Mouse (Mus musculus) testis, adult 2 months (tissue): ENCODE data around the gene Gm4553. TPM values are rescaled to one million over a fixed set of nuclear protein-coding genes. Genes with fewer than 3 reads are reported as not detected.
"Not testable (repeated sequence)": the region's sequence is repeated elsewhere in the genome, so short reads cannot be mapped to it uniquely, and the experiment has no call there.

ENCODE experiments used
- H3K27ac ChIP-seq: fragments of 200-500 bp; 2 replicates; pipeline ENCODE4 v1.5.1; 2012; ENCODE audit warnings: low read depth, low read length; ENCODE audit not compliant: control insufficient read depth, insufficient read depth
- H3K27me3 ChIP-seq: fragments of 200-500 bp; 2 replicates; pipeline ENCODE4 v1.6.1; 2012; ENCODE audit warnings: mild to moderate bottlenecking, low read length, moderate library complexity; ENCODE audit not compliant: control insufficient read depth, insufficient read depth
- H3K36me3 ChIP-seq: fragments of 200-500 bp; 2 replicates; pipeline ENCODE4 v1.6.1; 2012; ENCODE audit warnings: mild to moderate bottlenecking, low read length; ENCODE audit not compliant: control insufficient read depth, insufficient read depth
- H3K4me1 ChIP-seq: fragments of 200-500 bp; 2 replicates; pipeline ENCODE4 v1.6.1; 2012; ENCODE audit warnings: low read length; ENCODE audit not compliant: control insufficient read depth, insufficient read depth
- H3K4me3 ChIP-seq: fragments of 200-500 bp; 2 replicates; pipeline ENCODE4 v1.5.1; 2012; ENCODE audit warnings: low read depth, mild to moderate bottlenecking, low read length, moderate library complexity, mixed read lengths; ENCODE audit not compliant: control insufficient read depth
- CTCF ChIP-seq: fragments of 200-500 bp; IDR thresholded peaks from 2 replicates; pipeline ENCODE4 v1.5.1; 2012; ENCODE audit warnings: low read depth, mild to moderate bottlenecking, inconsistent platforms, low read length, moderate library complexity; ENCODE audit not compliant: control insufficient read depth, insufficient read depth, insufficient replicate concordance
- POLR2A ChIP-seq: fragments of 200-500 bp; IDR thresholded peaks from 2 replicates; pipeline ENCODE4 v1.6.1; 2012; ENCODE audit warnings: low read depth, mild to moderate bottlenecking, inconsistent platforms, low read length, moderate library complexity; ENCODE audit not compliant: control insufficient read depth
- polyA plus RNA-seq: library from polyadenylated mRNA; depleted of rRNA; stranded (reverse); fragments of >200 nt; gene quantifications from 2 replicates; pipeline ENCODE4 v1.2.3, GENCODE M21; 2012; rRNA removed

Gene Gm4553
- polyA plus RNA-seq, result not detected in 2 replicates

DNA sequence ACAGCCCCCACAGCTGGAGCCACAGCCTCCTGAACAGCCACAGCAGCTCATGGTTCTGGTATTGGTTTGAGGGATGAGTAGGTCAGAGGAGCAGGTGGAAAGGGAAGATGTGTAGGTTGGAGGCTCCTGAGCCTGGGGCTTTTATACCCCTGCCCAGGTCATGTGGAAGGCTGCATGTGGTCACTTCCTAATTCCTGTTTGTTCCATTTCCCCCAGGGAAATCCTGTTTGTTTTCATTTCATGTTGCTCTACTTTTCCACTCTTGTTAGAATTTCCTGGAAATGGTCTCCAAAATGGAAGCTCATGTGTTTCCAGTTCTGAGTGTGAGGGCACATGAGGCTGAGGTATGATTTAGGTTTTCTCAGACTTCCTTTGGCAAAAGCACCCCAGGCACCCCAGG, at the start of gene Gm4553:
Gm4553 (minus strand) TSS at position 101 of the 400 bp plus-strand sequence.
- not testable (repeated sequence) for H3K36me3 ChIP-seq, H3K4me1 ChIP-seq, H3K27me3 ChIP-seq, H3K4me3 ChIP-seq, H3K27ac ChIP-seq

DNA sequence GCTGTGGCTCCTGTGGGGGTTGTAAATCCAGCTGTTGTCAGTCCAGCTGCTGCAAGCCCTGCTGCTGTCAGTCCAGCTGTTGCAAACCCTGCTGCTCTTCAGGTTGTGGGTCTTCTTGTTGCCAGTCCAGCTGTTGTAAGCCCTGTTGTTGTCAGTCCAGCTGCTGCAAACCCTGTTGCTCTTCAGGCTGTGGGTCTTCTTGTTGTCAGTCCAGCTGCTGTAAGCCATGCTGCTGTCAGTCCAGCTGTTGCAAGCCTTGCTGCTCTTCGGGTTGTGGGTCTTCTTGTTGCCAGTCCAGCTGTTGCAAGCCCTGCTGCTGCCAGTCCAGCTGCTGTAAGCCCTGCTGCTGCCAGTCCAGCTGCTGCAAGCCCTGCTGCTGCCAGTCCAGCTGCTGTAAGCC, 46.6 kb upstream of the Gm4553 start:
- H3K36me3 ChIP-seq, H3K27ac ChIP-seq, H3K4me1 ChIP-seq, H3K4me3 ChIP-seq, H3K27me3 ChIP-seq: not testable (repeated sequence)

DNA sequence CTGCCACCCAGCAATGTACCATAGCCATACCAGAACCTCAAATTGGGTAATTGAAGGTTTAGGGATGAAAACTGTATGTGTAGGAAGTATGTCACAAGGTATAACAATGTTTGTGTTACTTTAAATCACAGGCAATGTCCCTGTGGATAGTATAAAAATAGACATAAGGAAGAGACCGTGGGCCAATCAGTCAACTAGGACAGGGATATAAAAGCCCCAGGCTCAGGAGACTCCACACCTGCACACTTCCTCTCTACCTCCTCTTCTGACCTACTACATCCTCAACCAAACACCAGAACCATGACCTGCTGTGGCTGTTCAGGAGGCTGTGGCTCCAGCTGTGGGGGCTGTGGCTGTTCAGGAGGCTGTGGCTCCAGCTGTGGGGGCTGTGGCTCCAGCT, 46.0 kb upstream of the Gm4553 start, which contains the start of gene Gm7579:
Gm7579 (plus strand) TSS at position 301 of the 400 bp plus-strand sequence.
- Histone ChIP-seq H3K27me3 (no peaks in the 10 kb centered on the region), H3K4me1 (no peaks in the 10 kb centered on the region), H3K27ac (no peak within 1 kb of the TSS), H3K4me3 (no peak within 1 kb of the TSS), H3K36me3 (no peaks in the 10 kb centered on the region)
- TF ChIP-seq CTCF (no peak), POLR2A (no peak)

DNA sequence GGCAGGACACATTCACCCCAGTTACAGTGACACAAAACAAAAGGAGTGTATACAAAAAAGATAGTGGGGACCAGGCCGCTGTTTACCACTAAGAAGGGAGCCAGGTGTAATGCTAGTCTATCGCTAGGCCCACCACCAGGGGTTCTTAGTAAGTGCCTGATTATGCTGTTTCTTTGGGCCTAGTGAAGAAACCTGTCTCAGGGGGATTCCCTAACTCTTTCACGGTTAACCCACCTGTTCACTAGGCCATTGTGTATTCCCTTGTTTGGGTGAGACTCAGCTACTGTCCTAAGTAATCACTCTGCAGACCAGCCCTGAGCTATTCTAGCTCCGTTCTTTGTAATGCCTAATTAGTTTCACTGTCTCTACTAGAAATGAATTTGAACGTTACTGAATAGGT, 41.4 kb upstream of the Gm4553 start:
- not testable (repeated sequence) for H3K27me3 ChIP-seq, H3K4me3 ChIP-seq, H3K36me3 ChIP-seq, H3K4me1 ChIP-seq, H3K27ac ChIP-seq

DNA sequence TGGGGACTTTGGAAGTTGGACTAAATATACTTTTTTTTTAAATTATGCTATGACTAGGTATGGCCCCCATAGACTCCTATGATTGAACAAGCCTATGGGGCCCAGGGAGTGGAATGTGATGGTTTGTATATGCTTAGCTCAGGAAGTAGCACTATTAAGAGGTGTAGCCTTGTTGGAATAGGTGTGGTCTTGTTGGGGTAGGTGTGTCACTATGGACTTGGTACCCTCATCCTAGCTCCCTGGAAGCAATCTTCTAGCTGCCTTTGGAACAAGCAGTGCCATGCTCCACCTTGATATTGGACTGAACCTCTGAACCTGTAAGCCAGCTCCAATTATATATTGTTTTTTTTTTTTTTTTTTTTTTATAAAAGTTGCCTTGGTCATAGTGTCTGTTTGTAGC, 39.9 kb upstream of the Gm4553 start:
- H3K4me3 ChIP-seq, result no peak overlapping the region
- H3K4me1 ChIP-seq, result no peaks in the 10 kb centered on the region
- no peak overlapping the region for H3K27ac ChIP-seq
- H3K27me3 ChIP-seq, result no peaks in the 10 kb centered on the region
- TF ChIP-seq POLR2A (no peak), CTCF (no peak)
- H3K36me3 ChIP-seq, result no peaks in the 10 kb centered on the region

DNA sequence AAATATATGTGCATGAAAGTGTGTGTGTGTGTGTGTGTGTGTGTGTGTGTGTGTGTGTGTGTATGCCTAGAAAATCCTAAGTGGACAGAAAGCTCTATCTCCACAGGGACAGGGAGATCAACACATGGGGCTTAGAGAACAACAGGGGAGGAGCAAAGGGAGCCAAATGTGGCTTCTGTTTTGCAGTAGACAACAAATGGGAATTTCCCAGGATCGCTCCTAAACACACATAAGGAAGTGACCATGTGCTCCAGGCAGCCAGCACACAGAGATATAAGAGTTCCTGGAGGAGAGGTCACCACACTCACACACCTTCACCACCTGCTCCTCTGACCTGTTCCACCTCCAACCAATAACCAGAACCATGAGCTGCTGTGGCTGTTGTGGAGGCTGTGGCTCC, 35.5 kb upstream of the Gm4553 start, which contains the start of gene Krtap5-3:
Krtap5-3 (plus strand) TSS at position 301 of the 400 bp plus-strand sequence.
- Histone ChIP-seq H3K27ac (no peak within 1 kb of the TSS), H3K4me3 (no peak within 1 kb of the TSS), H3K27me3 (no peaks in the 10 kb centered on the region), H3K36me3 (no peaks in the 10 kb centered on the region), H3K4me1 (no peaks in the 10 kb centered on the region)
- no peak for TF ChIP-seq POLR2A
- no peak for TF ChIP-seq CTCF

DNA sequence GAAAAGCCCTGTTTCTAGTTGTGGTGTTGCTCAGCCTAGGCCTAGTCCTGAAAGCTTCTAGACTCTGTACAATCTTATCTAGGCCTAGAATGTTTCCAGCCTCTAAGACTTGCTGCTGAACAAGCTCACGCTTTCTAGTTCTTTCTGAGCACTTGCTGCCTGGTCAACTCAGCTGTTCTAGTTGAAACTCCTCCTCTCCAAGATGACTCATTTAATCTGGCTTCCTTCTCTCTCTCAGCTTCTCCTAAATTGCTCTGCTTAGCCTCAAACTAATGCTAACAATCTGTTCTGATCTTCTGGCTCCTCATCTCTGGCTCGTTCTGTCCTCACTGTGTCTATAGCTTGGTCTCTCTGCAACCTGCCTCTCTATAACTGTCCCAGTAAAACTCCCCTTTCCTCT, 33.2 kb upstream of the Gm4553 start:
- H3K27me3 ChIP-seq, result no peaks in the 10 kb centered on the region
- TF ChIP-seq POLR2A (no peak), CTCF (no peak)
- no peaks in the 10 kb centered on the region for H3K4me1 ChIP-seq
- H3K36me3 ChIP-seq, result no peaks in the 10 kb centered on the region
- H3K4me3 ChIP-seq, result no peak overlapping the region
- no peak overlapping the region for H3K27ac ChIP-seq

DNA sequence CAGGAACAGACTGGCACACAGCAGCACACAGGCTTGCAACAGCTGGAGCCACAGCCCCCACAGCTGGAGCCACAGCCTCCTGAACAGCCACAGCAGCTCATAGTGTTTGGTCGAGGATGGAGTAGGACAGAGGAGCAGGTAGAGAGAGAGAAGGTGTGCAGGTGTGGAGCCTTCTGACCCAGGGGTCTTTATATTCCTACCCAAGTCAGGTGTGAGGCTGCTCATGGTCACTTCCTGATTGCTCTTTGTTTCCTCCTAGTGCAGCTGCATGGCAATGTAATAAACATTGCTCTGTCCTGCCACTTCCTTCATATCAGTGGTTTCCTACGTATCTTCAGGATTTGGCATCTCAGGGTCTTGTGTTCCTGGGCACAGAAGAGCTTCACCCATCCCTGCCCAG, 24.8 kb upstream of the Gm4553 start, which contains the start of gene Gm10153:
Gm10153 (minus strand) TSS at position 101 of the 400 bp plus-strand sequence.
- H3K27ac ChIP-seq, result no peak within 1 kb of the TSS
- TF ChIP-seq CTCF, result no peak
- TF ChIP-seq POLR2A, result no peak

More for the DNA sequence above, 24.8 kb upstream of the Gm4553 start, which contains the start of gene Gm10153:
- H3K36me3 ChIP-seq, result no peaks in the 10 kb centered on the region
- no peak within 1 kb of the TSS for H3K4me3 ChIP-seq
- H3K4me1 ChIP-seq, result no peaks in the 10 kb centered on the region
- H3K27me3 ChIP-seq, result no peaks in the 10 kb centered on the region
